Mouse (Mus musculus) myocyte (in vitro differentiated cells): ENCODE data around the gene Ddit4l. TPM values are rescaled to one million over a fixed set of nuclear protein-coding genes. Genes with fewer than 3 reads are reported as not detected.

ENCODE experiments used
- H3K27me3 ChIP-seq: one replicate; pipeline ENCODE4 v1.6.1; 2011; ENCODE audit not compliant: control insufficient read depth, insufficient read depth, insufficient read length
- H3K36me3 ChIP-seq: one replicate; pipeline ENCODE4 v1.6.1; 2011; ENCODE audit not compliant: control insufficient read depth, insufficient read depth
- H3K4me2 ChIP-seq: one replicate; pipeline ENCODE4 v1.6.1; 2011; ENCODE audit warnings: low read depth, control low read depth
- H3K4me3 ChIP-seq: one replicate; pipeline ENCODE4 v1.5.1; 2011; ENCODE audit warnings: mild to moderate bottlenecking, control low read depth, moderate library complexity
- H3K79me2 ChIP-seq: one replicate; pipeline ENCODE4 v1.6.1; 2011; ENCODE audit not compliant: control insufficient read depth, insufficient read depth
- H3ac ChIP-seq: one replicate; pipeline ENCODE4 v1.6.1; 2011; ENCODE audit not compliant: control insufficient read depth, insufficient read length
- CEBPB ChIP-seq: IDR thresholded peaks from 2 replicates; pipeline ENCODE4 v1.6.1; 2011; ENCODE audit warnings: mild to moderate bottlenecking, moderate library complexity; ENCODE audit not compliant: poor library complexity, insufficient read depth, severe bottlenecking
- E2F4 ChIP-seq: IDR thresholded peaks from one replicate; pipeline ENCODE4 v1.6.1; 2011; ENCODE audit warnings: mild to moderate bottlenecking, control low read depth, moderate library complexity; ENCODE audit not compliant: insufficient read depth
- MAX ChIP-seq: IDR thresholded peaks from one replicate; pipeline ENCODE4 v1.6.1; 2011; ENCODE audit warnings: low read depth, mild to moderate bottlenecking, control low read depth
- MYOD1 ChIP-seq, 3 experiments: IDR thresholded peaks; one replicate each; pipeline ENCODE4 v1.6.1; 2011; ENCODE audit warnings: control low read depth in 2 of 3, low read depth in 2 of 3, mild to moderate bottlenecking in 2 of 3, moderate library complexity in 1 of 3; ENCODE audit not compliant: insufficient read length in 2 of 3, control insufficient read depth in 1 of 3
- MYOG ChIP-seq, 3 experiments: IDR thresholded peaks; one replicate each; pipeline ENCODE4 v1.6.1; 2011; ENCODE audit warnings: control low read depth in 2 of 3, low read depth in 2 of 3, mild to moderate bottlenecking in 2 of 3; ENCODE audit not compliant: insufficient read length in 2 of 3, control insufficient read depth in 1 of 3, insufficient read depth in 1 of 3
- POLR2A ChIP-seq: IDR thresholded peaks from one replicate; pipeline ENCODE4 v1.6.1; 2011; ENCODE audit warnings: low read depth, mild to moderate bottlenecking, control low read depth, moderate library complexity; ENCODE audit not compliant: insufficient read length
- POLR2AphosphoS2 ChIP-seq: IDR thresholded peaks from one replicate; pipeline ENCODE4 v1.6.1; 2011; ENCODE audit warnings: low read depth, control low read depth; ENCODE audit not compliant: insufficient read length
- REST ChIP-seq: IDR thresholded peaks from one replicate; pipeline ENCODE4 v1.6.1; 2011; ENCODE audit warnings: mild to moderate bottlenecking, control low read depth, moderate library complexity; ENCODE audit not compliant: insufficient read depth, insufficient read length
- SRF ChIP-seq: IDR thresholded peaks from one replicate; pipeline ENCODE4 v1.6.1; 2011; ENCODE audit warnings: low read depth; ENCODE audit not compliant: control insufficient read depth, insufficient read length
- TCF12 ChIP-seq: IDR thresholded peaks from one replicate; pipeline ENCODE4 v1.6.1; 2011; ENCODE audit warnings: mild to moderate bottlenecking, control low read depth; ENCODE audit not compliant: poor library complexity, insufficient read depth, severe bottlenecking
- TCF3 ChIP-seq: IDR thresholded peaks from one replicate; pipeline ENCODE4 v1.6.1; 2011; ENCODE audit warnings: low read depth, control low read depth; ENCODE audit not compliant: insufficient read length
- USF1 ChIP-seq: IDR thresholded peaks from one replicate; pipeline ENCODE4 v1.6.1; 2011; ENCODE audit warnings: low read depth, mild to moderate bottlenecking, control low read depth, moderate library complexity
- polyA plus RNA-seq: library from polyadenylated mRNA; unstranded; fragments of >200 nt; fragmentation: generic; extraction: Trizol; gene quantifications from one replicate; pipeline ENCODE4 v1.2.1, GENCODE M21; 2012; ENCODE audit warnings: missing spikeins

Ddit4l gene
- polyA plus RNA-seq, 1 experiment, result 2.1 TPM

DNA sequence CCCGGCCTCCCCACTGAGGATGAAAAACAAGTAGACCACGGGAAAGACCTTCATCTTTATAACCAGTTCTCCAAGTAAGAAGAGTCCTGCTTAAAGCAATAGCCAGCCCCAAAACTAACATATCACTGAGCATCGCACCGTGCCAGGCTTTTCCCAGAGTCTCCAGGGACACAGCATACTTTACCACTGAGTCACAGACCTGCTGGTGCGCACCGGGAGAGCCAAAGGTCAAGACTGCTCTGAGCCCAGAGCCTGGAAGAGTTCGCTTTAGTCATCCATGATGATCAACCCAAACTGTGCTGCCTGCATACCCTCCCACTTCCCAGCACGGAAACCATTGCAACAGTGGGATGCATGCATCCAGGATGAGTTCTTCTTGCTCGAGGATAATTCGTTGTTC, 12.3 kb downstream of the Ddit4l start:
- no peak for TF ChIP-seq POLR2A
- TF ChIP-seq POLR2AphosphoS2, result no peak
- TF ChIP-seq SRF, result no peak
- TF ChIP-seq MYOG (IDR thresholded peaks at IDR 0.05; ENCODE audit: control insufficient read depth in 1 of 3, insufficient read depth in 1 of 3, insufficient read length in 2 of 3, low read depth in 2 of 3), result no peak
- no peak for TF ChIP-seq MAX
- no peak for TF ChIP-seq TCF3
- no peak for TF ChIP-seq CEBPB
- H3K4me2 ChIP-seq, result no peak overlapping the region
- no peaks in the 10 kb centered on the region for H3K27me3 ChIP-seq
- H3K4me3 ChIP-seq, result no peak overlapping the region
- no peaks in the 10 kb centered on the region for H3K36me3 ChIP-seq
- H3ac ChIP-seq, result no peak overlapping the region
- H3K79me2 ChIP-seq, result no peaks in the 10 kb centered on the region

DNA sequence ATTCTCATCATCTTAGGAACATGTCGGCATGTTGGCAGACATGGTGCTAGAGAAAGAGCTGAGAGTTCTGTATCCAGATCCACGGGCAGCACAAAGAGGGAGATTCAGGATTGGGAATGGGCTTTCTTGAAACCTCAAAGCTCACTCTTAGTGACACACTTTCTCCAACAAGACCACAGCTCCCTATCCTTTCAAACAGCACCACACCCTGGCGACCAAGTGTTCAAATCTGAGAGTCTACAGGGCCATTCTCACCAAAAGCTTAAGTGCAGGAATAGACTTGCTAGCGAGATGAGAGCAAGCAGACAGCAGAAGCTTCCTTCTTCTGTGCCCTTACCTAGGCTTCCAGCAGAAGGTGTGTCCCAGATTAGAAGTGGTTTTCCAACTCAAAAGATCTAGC, 15.2 kb downstream of the Ddit4l start:
- H3K27me3 ChIP-seq, result no peaks in the 10 kb centered on the region
- no peaks in the 10 kb centered on the region for H3K36me3 ChIP-seq
- H3K4me2 ChIP-seq, result no peak overlapping the region
- no peak for TF ChIP-seq TCF12
- TF ChIP-seq CEBPB, result no peak
- TF ChIP-seq MAX, result no peak
- TF ChIP-seq POLR2AphosphoS2, result no peak
- no peak for TF ChIP-seq SRF
- TF ChIP-seq POLR2A, result no peak
- TF ChIP-seq E2F4, result no peak
- TF ChIP-seq TCF3, result no peak
- TF ChIP-seq REST, result no peak
- no peak for TF ChIP-seq MYOG (IDR thresholded peaks at IDR 0.05; ENCODE audit: control insufficient read depth in 1 of 3, insufficient read depth in 1 of 3, insufficient read length in 2 of 3, low read depth in 2 of 3)
- no peak for TF ChIP-seq MYOD1 (IDR thresholded peaks at IDR 0.05; ENCODE audit: control insufficient read depth in 1 of 3, insufficient read length in 2 of 3, low read depth in 2 of 3)
- no peak for TF ChIP-seq USF1
- no peaks in the 10 kb centered on the region for H3K79me2 ChIP-seq
- no peak overlapping the region for H3K4me3 ChIP-seq
- no peak overlapping the region for H3ac ChIP-seq

DNA sequence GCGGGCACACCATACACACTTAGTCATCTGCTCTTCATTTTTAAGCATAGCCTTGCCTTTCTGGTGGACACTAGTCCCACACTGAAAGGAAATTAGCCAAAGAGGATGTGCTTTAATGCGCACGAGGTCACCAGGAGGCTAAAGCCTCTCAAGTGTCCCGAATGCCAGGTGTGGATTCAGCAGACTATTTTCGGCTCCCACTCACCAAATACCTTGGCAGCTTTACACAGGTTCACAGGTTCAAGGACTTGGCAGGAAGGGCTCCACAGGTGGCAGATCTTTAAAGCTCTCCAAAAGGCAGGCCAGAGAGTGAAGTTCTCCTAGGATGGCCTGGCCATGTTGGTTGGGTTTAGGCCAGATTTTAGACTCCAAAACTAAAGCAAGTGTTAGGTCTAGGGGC, 19.8 kb downstream of the Ddit4l start:
- Histone ChIP-seq H3K27me3 (no peaks in the 10 kb centered on the region), H3K4me3 (no peak overlapping the region), H3K36me3 (no peaks in the 10 kb centered on the region), H3K4me2 (no peak overlapping the region), H3ac (no peak overlapping the region), H3K79me2 (no peaks in the 10 kb centered on the region)
- no peak for TF ChIP-seq SRF

DNA sequence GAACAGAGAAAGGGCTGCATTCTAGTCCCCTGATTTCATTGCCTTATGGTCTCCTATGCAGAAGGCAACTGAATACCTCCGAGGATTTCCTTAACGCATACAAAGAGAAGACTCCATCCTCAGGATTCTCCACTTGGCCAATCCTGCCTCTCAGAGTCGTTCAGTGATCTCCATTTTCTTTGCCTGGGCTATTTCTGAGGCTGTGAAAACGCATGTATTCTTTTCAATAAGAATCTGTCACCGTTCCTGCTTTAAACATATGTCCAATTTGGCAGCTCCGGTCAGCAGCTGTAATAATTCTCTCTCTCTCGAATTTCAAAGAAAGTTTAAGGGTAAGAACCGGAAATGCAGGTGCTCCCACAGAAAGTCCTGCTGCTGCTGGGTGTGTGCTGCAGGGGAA, 20.7 kb downstream of the Ddit4l start:
- Histone ChIP-seq H3K36me3 (no peaks in the 10 kb centered on the region), H3ac (no peak overlapping the region), H3K27me3 (no peaks in the 10 kb centered on the region), H3K4me2 (no peak overlapping the region), H3K79me2 (no peaks in the 10 kb centered on the region), H3K4me3 (no peak overlapping the region)
- TF ChIP-seq MAX, result no peak
- TF ChIP-seq MYOD1 (IDR thresholded peaks at IDR 0.05; ENCODE audit: control insufficient read depth in 1 of 3, insufficient read length in 2 of 3, low read depth in 2 of 3), result no peak
- TF ChIP-seq POLR2A, result no peak
- TF ChIP-seq REST, result no peak
- no peak for TF ChIP-seq TCF3
- TF ChIP-seq USF1, result no peak
- no peak for TF ChIP-seq MYOG (IDR thresholded peaks at IDR 0.05; ENCODE audit: control insufficient read depth in 1 of 3, insufficient read depth in 1 of 3, insufficient read length in 2 of 3, low read depth in 2 of 3)
- no peak for TF ChIP-seq SRF
- TF ChIP-seq TCF12, result no peak
- no peak for TF ChIP-seq CEBPB
- TF ChIP-seq E2F4, result no peak
- no peak for TF ChIP-seq POLR2AphosphoS2

DNA sequence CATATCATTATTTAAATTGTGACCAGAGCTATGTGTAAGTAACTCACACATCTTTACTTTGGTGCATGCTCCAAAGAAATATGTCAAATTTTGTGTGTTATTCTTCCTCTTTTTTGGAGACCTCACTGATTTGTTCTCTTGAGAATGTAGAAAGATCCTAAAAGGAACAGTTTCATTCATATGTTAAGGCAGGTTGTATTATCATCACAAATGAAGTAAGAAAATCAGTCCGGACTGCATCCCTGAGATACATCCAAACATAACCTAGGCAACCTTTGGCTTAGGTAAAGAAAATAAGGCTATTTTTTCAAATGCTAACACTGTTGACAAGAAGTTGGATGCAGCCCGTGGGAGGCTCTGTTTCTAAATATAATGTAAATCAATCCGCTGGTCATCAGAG, 21.2 kb downstream of the Ddit4l start:
- Histone ChIP-seq H3K4me3 (no peak overlapping the region), H3K4me2 (no peak overlapping the region), H3K36me3 (no peaks in the 10 kb centered on the region), H3ac (no peak overlapping the region), H3K27me3 (no peaks in the 10 kb centered on the region), H3K79me2 (no peaks in the 10 kb centered on the region)
- TF ChIP-seq E2F4, result no peak
- TF ChIP-seq USF1, result no peak

DNA sequence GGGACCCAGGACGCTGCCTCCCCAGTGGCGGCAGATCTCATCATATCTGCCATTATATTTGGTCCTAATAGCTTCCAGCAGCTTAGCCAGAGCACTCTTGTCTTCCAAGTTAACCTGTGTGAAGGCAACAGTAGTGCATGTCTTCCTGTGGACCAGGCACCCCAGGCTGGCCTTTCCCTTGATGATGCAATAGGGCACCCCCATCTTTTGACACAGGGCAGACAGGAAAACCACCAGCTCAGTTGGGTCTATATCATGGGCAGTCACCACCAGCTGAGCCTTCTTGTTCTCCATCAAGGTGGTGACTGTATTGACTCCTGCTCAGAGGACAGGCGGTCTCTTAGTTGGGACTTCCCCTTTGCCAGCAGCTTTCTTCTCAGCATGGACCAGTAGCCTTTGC, 22.7 kb downstream of the Ddit4l start:
- no peak for TF ChIP-seq MYOG (IDR thresholded peaks at IDR 0.05; ENCODE audit: control insufficient read depth in 1 of 3, insufficient read depth in 1 of 3, insufficient read length in 2 of 3, low read depth in 2 of 3)
- no peaks in the 10 kb centered on the region for H3K27me3 ChIP-seq
- no peak overlapping the region for H3K4me2 ChIP-seq
- H3K79me2 ChIP-seq, result no peaks in the 10 kb centered on the region
- H3K4me3 ChIP-seq, result no peak overlapping the region
- H3ac ChIP-seq, result no peak overlapping the region
- no peaks in the 10 kb centered on the region for H3K36me3 ChIP-seq
